Mouse (Mus musculus): ENCODE results near the gene Coa3. TPM values are rescaled to one million over a fixed set of nuclear protein-coding genes. Genes with fewer than 3 reads are reported as not detected.
A peak's percentile ranks its signal among the peaks of the same experiment; 100 is the strongest.
"Not testable (repeated sequence)": the region's sequence is repeated elsewhere in the genome, so short reads cannot be mapped to it uniquely, and the experiment has no call there.

Coa3 gene
- 67.5 and 86.7 TPM in 2 replicates for total RNA-seq (2014; fragmentation: Nextera tagmentation)
- 28.4 and 40.6 TPM in 2 replicates for total RNA-seq (2017)

DNA sequence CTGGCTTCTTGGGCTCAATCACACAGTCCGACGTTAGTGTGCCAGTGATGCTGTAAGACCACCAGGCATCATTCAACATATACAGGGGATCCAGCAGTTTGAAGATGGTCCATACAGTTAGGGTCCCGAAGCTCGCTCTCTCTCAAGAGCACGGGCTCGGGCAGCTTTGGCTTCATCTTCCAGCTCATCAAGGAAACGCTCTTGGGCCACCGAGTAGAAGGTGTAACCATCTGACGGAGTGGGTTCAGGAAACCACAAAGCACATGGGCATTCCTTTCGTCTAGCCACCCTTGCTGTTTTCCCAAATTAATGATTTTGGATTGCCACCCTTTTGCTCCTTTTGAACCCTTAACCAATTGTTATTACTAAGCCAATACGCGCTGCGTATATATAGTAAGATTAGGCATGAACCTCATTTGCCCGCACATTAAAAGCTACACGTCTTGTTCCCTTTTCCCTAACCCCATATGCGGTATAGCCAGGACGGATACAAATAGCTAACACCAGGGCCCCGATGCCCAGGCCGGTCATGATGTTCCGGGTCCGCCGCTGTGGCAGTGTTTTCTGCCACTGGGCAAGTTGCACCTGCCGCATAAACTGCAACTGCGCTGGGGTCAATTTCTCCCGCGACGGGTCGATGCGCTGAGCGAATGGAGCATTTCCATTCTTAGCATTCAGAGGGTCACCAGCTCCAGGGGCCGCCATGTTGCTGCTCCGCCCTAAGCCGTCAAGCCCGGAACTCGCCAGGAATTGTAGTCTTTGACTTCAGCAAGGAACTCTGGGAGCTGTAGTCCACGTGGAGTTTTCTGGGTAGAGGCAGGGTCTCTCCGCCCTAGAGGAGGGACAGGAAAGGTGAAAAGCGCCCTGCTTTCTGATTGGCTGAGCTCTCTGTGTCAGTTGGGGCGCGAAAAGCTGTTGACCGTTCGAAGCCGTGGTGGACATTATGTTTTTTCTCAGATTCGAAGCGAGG is at the start of gene Coa3, which contains the start of gene Cntd1:
TSS of gene Coa3 (minus strand) at position 892 of the 970 bp plus-strand sequence.
TSS of gene Cntd1 (plus strand) at position 790 of the 970 bp plus-strand sequence.
- peak; percentile 95 for ATAC-seq (replicated peaks; ENCODE audit: low FRiP score, low TSS enrichment, poor library complexity, severe bottlenecking)

DNA sequence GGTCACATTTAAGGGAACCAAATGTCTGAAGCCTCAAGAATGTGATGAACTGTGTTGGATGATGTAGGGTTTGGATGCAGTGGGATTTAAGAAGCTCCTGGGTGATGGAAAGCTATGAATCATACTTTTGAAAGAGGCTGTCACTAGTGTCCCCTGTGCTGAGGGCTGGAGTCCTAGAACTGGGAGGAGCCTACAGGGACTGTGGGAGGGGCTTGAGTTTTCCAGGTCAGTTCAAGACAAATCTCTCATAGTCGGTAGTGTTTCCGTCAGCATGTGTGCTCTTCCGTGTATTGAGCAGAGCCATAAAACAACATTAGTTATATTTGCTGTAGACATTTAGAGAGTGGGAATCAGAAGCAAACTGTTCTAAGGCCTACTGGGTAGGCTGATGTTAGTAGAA is 48.4 kb upstream of the Coa3 start:
- ATAC-seq (replicated peaks; ENCODE audit: low FRiP score, low TSS enrichment, poor library complexity, severe bottlenecking): no peak

DNA sequence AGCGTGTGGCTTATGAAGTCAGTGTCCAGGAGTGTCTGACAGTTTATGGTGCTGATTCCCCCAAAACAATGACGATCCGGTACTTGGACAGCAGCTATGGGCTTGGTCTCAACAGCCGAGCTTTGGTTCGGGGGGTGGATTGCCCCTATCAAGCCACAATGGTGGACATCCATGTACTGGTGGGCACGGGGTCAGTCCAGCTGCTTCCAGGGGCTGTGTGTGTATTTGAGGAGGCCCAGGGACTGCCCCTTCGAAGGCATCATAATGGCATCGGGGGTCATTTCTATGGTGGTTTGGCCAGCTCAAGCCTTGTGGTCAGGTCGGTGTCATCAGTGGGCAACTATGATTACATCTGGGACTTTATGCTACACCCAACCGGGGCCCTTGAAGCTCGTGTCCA is 47.2 kb upstream of the Coa3 start:
- ATAC-seq (replicated peaks; ENCODE audit: low FRiP score, low TSS enrichment, poor library complexity, severe bottlenecking): no peak

DNA sequence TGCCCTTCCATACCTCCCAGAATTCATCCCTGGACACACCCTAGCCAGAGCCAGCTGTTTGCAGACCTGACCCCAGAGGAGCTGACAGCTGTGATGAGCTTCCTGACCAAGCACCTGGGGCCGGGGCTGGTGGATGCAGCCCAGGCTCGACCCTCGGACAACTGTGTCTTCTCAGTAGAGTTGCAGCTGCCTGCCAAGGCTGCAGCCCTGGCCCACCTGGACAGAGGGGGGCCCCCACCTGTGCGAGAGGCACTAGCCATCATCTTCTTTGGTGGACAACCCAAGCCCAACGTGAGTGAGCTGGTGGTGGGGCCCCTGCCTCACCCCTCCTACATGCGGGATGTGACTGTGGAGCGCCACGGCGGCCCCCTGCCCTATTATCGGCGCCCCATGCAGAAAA is 46.3 kb upstream of the Coa3 start:
- ATAC-seq (replicated peaks; ENCODE audit: low FRiP score, low TSS enrichment, poor library complexity, severe bottlenecking): not testable (repeated sequence)

DNA sequence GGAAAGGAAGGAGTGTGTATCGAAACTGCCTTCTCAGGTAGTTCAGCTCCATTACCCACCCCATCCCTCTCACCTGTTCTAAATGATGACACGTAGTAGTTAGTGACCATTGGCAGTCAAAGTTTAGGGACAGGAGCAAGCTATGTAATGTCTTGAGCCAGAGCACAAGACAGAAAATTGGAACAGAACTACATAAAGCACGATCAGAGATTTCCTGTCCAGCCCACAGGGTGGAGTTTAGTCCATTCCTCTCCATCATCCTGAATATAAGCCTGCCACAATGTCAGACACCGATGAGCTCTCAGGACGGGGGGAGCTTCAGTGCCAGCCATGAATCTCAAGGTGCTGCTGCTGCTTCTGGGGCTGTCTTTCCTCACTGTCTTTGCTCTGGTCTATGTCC is 45.8 kb upstream of the Coa3 start, which contains the start of gene Aoc2:
TSS of gene Aoc2 (plus strand) at position 301 of the 400 bp plus-strand sequence.
- no peak for ATAC-seq (replicated peaks; ENCODE audit: low FRiP score, low TSS enrichment, poor library complexity, severe bottlenecking)

DNA sequence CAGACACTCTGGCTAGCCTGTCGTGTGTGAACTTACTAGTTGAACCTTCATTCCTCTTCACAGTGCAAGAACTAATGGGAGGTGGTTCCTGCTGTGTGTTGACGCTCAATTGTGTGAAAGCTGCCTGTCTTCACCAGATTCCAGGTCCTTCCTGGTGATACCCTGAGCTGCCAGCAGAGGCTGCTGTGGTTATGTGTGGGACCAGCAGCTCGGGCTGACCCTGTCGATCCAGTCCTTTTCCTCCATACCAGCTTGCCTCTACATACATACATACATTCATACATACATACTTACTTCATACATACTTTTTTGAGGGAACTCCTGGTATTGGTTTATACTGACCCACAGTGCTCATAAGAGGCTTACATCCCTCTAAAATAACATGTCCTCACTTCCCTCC is 44.7 kb upstream of the Coa3 start:
- ATAC-seq (replicated peaks; ENCODE audit: low FRiP score, low TSS enrichment, poor library complexity, severe bottlenecking): peak; percentile 61

DNA sequence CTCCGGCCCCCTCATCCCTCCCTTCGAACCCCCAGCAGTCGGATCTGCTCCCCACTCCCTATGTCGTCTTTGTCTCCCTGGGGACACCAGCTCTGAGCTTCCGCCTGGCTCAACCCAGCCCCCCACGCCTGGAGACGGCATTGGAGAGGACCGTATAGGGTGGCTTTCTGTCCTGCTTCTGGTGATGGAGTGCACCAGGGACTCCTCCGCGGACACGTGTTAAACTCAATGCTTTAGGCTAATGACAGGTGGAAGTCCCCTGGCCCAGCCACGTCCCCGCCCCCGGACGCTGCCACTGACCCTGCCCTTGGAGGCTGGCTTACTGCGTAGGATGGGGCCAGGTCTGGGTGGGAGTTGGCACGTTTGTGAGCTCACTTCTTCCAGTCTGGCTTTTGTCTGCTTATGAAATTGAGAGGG is 37.6 kb upstream of the Coa3 start:
- peak; percentile 32 for ATAC-seq (replicated peaks; ENCODE audit: low FRiP score, low TSS enrichment, poor library complexity, severe bottlenecking)

DNA sequence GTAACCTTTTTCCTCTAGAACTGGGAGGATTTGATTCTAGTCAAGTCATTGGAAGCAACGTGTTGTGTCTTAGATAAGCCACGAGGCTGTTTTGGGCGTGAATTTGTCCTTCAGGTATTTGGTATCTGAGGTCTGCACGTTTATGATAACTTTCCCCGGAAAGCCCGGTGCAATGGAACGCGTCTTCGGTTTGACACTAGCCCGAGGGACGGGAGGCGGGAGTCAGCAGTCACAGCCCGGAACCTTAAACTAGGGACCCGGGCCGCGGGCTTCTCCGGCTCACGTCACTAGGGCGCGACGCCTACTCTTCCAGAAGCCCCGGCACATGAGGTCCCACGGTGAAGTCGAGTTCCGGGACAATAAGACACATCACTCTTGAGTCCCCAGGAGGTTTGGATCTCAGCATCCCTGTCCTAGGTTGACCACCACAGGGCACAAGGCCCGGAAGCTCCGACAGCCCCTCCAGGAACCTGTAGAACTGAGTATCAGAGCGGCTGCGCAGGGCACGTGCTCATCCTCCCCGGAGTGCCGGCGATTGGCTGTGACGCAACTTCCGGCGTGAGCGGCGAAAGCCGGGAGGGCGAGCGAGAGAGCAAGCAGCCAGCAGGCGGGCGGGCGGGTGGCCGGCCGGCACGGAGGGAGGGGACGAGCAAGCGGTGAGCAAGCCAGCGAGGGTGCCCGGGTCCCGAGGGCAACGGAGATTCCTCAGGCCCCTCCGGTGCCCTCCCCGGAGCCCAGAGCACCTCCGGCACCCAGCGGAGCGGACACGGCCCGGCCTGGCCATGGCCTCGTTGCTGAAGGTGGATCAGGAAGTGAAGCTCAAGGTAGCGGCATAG is 37.0 kb upstream of the Coa3 start, which contains the start of gene Psme3:
TSS of gene Psme3 (plus strand) at position 549 of the 836 bp plus-strand sequence.
- ATAC-seq (replicated peaks; ENCODE audit: low FRiP score, low TSS enrichment, poor library complexity, severe bottlenecking): peak; percentile 90

DNA sequence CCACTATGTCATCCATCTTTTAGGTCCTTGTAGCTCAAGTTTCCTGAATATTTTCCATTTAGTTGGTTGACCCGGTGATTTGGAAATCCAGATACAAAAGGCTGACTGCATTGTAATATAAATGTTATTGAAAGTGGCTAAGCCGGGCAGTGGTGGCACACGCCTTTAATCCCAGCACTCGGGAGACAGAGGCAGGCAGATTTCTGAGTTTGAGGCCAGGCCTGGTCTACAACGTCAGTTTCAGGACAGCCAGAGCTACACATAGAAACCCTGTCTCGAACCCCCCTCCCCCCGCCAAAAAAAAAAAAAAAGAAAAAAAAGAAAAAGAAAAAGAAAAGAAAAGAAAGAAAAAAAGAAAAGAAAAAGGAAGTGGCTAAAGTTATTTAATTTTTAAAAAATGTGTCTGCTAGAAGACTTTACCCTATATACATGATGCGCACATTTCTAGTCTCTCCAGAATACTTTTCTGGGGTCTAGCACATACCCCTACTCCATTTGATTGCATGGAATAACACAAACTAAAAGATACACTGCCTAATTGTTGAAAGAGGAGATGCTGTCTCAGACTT is 36.3 kb upstream of the Coa3 start:
- ATAC-seq (replicated peaks; ENCODE audit: low FRiP score, low TSS enrichment, poor library complexity, severe bottlenecking): no peak

DNA sequence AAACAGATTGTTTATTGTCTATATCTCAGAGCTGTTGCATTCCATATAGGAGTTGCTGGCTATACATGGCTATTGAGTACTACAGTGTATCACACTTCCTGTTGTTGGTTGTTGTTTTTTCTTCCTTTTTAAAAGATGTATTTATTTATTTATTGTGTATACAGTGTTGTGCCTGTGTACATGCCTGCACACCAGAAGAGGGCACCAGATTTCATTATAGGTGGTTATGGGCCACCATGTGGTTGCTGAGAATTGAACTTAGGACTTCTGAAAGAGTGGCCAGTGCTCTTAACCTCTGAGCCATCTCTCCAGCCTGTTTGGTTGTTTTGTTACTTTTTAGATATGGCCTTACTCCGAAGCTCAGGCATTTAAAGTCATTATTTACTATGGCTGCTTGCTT is 35.7 kb upstream of the Coa3 start:
- no peak for ATAC-seq (replicated peaks; ENCODE audit: low FRiP score, low TSS enrichment, poor library complexity, severe bottlenecking)

DNA sequence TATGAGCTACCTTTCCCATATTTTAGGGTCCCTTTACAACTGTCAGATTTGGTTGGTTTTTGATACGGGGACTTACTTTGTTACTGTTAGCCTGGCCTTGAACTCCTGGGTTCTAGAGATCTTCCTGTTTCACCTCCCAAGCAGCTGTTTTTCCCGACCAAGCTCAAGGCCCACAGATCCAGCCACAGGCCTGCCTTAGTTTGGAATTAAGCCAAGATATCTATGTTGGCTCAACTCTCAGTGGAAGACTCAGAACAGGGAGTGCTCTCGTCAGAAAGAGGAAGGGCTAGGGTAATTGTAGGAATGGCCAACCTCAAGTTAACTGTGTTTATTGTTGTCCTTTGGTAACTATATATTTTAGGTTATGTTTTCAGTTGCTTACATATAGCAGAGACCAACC is 33.2 kb upstream of the Coa3 start:
- no peak for ATAC-seq (replicated peaks; ENCODE audit: low FRiP score, low TSS enrichment, poor library complexity, severe bottlenecking)

DNA sequence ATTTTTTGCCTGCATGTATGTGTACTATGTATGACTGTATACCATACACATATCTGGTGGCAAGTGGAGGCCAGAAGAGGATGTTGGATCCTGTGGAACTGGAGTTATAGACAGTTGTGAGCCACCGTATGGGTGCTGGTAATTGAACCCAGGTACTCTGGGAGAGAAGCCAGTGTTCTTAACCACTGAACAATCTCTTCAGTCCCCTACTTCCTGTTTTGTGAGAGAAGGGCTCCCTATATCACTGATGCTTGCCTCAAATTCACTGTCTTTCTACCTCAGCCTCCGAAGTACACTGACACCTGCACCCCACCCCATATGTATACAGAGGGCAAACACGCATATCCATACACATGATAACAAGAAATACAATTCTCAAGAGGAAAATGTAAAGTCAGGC is 32.2 kb upstream of the Coa3 start:
- ATAC-seq (replicated peaks; ENCODE audit: low FRiP score, low TSS enrichment, poor library complexity, severe bottlenecking): no peak

DNA sequence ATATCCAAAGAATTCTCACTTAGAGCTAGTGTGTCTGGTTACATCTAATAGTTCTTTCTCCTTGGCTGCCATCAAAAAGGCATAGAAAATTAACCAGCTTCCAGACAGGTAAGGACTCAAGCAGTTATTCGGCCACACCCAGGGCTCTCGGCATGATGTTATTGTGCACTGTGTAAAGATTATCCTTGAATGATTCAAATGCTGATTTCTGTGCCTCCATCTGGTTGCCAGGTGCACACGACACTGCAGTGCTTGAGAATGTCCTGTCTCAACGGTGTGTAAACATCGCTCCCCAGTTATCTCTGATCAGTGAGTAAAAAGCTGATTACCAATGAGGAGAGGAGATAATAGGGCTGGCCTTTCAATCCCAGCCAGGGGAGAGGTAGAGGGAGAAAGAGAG is 28.8 kb upstream of the Coa3 start:
- 0 out of 2 replicates have a peak, but pooled peaks have one; percentile 34 for ATAC-seq (replicated peaks; ENCODE audit: low FRiP score, low TSS enrichment, poor library complexity, severe bottlenecking)

DNA sequence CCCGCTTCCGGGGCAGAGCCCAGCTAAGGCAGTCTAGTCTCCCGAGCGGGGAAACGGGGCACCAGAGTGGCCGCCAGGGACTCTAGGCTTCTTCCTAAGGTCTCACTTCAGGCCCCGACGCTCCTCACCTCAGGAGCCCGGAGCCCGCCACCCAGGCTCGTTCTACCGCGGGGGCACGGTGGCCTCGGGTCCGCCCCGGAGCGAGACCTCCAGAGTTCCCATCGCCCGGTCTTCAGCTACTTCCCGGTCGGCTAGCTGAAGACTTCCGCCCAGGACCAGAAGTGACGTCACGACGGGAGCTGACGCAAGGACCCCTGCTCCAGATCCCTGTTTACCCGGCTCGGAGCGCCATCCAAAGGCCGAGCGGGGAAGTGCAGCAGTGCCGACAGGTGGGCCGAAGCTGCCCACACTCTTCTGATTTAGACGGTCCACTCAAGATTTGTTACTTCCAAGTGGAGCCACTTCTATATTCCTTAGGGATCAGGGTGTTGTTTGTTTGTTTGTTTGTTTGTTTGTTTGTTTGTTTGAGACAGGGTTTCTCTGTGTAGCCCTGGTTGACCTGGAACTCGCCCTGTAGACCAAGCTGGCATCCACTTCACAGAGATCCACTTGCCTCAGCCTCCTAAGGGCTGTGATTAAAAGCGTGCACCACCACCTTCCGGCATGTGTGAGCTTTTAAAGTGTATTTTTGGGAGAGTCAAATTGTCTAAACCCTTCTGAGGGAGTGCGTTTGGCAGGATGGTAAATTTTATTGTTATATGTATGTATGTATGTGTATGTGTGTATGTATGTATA is 23.3 kb upstream of the Coa3 start, which contains the start of gene Becn1:
TSS of gene Becn1 (minus strand) at position 283 of the 795 bp plus-strand sequence.
- ATAC-seq (replicated peaks; ENCODE audit: low FRiP score, low TSS enrichment, poor library complexity, severe bottlenecking): peak; percentile 96

DNA sequence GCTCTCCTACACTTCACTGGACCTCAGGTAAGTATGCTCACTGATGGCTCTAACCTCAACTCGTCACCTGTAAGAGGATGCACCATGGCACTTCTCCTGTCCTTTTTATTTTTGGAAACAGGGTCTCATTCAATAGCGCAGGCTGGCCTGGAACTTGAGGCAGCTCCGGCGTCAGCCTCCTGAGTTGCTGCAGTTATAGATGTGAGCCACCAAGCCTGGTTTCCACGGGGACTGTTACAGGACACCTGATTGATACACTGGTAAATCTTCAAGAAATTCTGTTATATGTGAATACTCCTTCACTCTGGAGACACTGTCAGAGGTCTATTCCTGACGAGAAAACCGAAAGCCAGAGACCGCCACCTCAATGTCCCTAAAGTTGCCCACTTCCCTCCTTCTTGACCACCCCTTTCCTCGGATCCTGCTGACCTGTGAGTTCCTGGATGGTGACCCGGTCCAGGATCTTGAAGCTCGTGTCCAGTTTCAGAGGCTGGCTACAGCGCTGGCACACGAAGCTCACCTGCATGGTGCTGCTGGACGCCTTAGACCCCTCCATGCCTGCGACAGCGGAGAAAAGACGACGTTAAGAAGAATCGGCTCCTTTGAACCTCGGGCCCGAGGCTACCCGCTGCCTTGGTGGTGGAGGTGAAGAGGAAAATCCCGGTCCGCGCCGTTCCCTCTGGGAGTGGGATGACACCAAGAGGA is 22.5 kb upstream of the Coa3 start:
- peak; percentile 54 for ATAC-seq (replicated peaks; ENCODE audit: low FRiP score, low TSS enrichment, poor library complexity, severe bottlenecking)

DNA sequence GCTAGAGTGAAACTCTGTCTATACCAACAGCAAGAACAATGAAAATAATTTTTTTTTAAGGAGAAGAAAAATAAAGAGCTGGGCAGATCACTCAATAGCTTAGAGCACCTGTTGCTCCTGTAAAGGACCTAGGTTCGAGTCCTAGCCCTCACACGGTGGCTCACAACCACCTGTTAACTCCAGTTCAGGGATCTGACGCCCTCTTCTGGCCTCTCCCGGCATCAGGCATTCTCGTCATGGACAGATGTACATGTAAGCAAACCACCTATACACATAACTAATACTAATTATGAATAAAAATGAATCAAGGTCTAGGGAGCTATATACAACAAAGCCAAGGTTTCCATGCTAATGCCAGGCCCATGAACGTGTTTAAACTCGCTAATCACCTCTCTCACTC is 22.0 kb upstream of the Coa3 start:
- ATAC-seq (replicated peaks; ENCODE audit: low FRiP score, low TSS enrichment, poor library complexity, severe bottlenecking): no peak

DNA sequence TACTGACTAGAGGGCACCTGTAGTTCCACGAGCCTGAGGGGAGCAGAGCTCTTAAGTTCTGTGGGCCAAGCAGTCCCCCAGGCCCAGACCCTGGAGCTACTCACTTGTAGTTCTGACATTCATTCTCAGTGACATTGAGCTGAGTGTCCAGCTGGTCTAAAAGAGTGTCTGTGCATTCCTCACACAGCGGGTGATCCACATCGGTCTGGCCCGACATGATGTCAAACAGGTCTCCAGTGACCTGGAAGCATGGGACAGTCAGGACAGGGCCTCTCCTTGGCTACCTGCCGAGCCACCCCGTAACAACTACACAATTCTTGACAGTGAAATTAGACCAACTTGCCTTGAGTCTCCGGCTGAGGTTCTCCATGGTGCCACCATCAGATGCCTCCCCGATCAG is 16.3 kb upstream of the Coa3 start:
- ATAC-seq (replicated peaks; ENCODE audit: low FRiP score, low TSS enrichment, poor library complexity, severe bottlenecking): no peak

DNA sequence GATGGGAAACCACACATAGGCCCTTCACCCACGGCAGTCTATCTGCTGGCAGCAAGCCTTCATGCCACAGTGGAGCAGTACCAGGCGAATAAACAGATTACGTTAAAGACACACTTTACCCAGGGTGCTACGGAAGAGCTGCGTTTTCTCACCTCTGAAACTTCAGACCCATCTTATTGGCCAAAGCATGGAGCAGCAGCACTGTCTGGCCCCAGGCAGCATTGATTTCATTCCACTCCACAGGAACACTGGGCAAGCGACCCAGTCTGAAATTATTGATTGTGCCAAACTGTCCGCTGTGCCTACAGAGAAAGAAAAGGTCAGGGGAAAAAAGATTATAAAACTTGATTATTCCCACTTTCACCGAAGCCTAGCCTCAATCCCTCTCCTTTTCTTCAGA is 12.3 kb upstream of the Coa3 start:
- no peak for ATAC-seq (replicated peaks; ENCODE audit: low FRiP score, low TSS enrichment, poor library complexity, severe bottlenecking)
